Mouse (Mus musculus) ZHBTc4 (cell line): ENCODE measurements around the gene Slc46a1.

ENCODE experiments used
- DNase-seq: peaks from one replicate; pipeline ENCODE4 v3.0.0-alpha.2; 2011; ENCODE audit warnings: low read depth, low spot score

Slc46a1 gene

GRCm38 (mm10) chr11:78501529-78501928, 36.0 kb downstream of the Slc46a1 start:
- DNase-seq: peak; percentile 54

GRCm38 (mm10) chr11:78502909-78503650, 37.6 kb downstream of the Slc46a1 start, which contains the start of gene Sebox:
Gene Sebox (plus strand): TSS chr11:78503447.
- DNase-seq: no peak

GRCm38 (mm10) chr11:78505430-78505829, 39.9 kb downstream of the Slc46a1 start:
- no peak for DNase-seq

GRCm38 (mm10) chr11:78509148-78509547, 43.7 kb downstream of the Slc46a1 start:
- DNase-seq: peak; percentile 60

GRCm38 (mm10) chr11:78512025-78512957, 46.8 kb downstream of the Slc46a1 start, which contains the start of the genes Tmem199 and Poldip2:
Gene Tmem199 (minus strand): TSS chr11:78512172.
Gene Poldip2 (plus strand): TSS chr11:78512193.
- peak; percentile 97 for DNase-seq

GRCm38 (mm10) chr11:78513106-78513790, 47.8 kb downstream of the Slc46a1 start:
- DNase-seq: peak; percentile 61

GRCm38 (mm10) chr11:78515549-78516325, 50.2 kb downstream of the Slc46a1 start:
- DNase-seq: peak; percentile 68

GRCm38 (mm10) chr11:78518931-78519330, 53.4 kb downstream of the Slc46a1 start:
- DNase-seq: peak; percentile 62
